Mouse (Mus musculus): ENCODE measurements around the gene Nell1.

- TF ChIP-seq CTCF (IDR thresholded peaks at IDR 0.05; ENCODE audit: low read depth) (no peak), EP300 (IDR thresholded peaks at IDR 0.05; ENCODE audit: low read depth) (no peak)
Measured at GRCm38 (mm10) chr7:50041112-50041511, 66.4 kb downstream of the Nell1 start.
